Mouse (Mus musculus) CD4-positive helper T cell, adult 2 months (primary cell): ENCODE measurements around the gene Ebf4.
A peak's percentile ranks its signal among the peaks of the same experiment; 100 is the strongest.
"Not testable (repeated sequence)": the region's sequence is repeated elsewhere in the genome, so short reads cannot be mapped to it uniquely, and the experiment has no call there.

Experiments used
- DNase-seq: peaks from one replicate; pipeline ENCODE4 v3.0.0-alpha.2; 2012; ENCODE audit warnings: low read depth, missing footprints, low spot score

Ebf4 gene

GRCm38 (mm10) chr2:130295331-130296133 is 563 bp downstream of the Ebf4 start:
- peak; percentile 46 for DNase-seq

- no peak for DNase-seq
Observed at GRCm38 (mm10) chr2:130296134-130296745, 1.3 kb downstream of the Ebf4 start.

GRCm38 (mm10) chr2:130297580-130297979 is 2.6 kb downstream of the Ebf4 start:
- DNase-seq = no peak

GRCm38 (mm10) chr2:130303014-130303413 is 8.0 kb downstream of the Ebf4 start:
- no peak for DNase-seq

GRCm38 (mm10) chr2:130327057-130327456 is 32.1 kb downstream of the Ebf4 start:
- DNase-seq = no peak

- DNase-seq = no peak
Observed at GRCm38 (mm10) chr2:130329502-130329901, 34.5 kb downstream of the Ebf4 start.

- no peak for DNase-seq
Observed at GRCm38 (mm10) chr2:130335112-130335511, 40.1 kb downstream of the Ebf4 start.

- DNase-seq = no peak
Observed at GRCm38 (mm10) chr2:130340464-130341219, 45.7 kb downstream of the Ebf4 start.

- DNase-seq = no peak
Observed at GRCm38 (mm10) chr2:130341220-130341580, 46.2 kb downstream of the Ebf4 start.

- no peak for DNase-seq
Observed at GRCm38 (mm10) chr2:130350376-130350775, 55.4 kb downstream of the Ebf4 start.

- DNase-seq = no peak
Observed at GRCm38 (mm10) chr2:130351758-130352339, 56.9 kb downstream of the Ebf4 start.

GRCm38 (mm10) chr2:130353411-130353810 is 58.4 kb downstream of the Ebf4 start:
- DNase-seq = no peak

GRCm38 (mm10) chr2:130353889-130354288 is 58.9 kb downstream of the Ebf4 start:
- no peak for DNase-seq

GRCm38 (mm10) chr2:130357551-130357950 is 62.6 kb downstream of the Ebf4 start:
- DNase-seq = no peak

- no peak for DNase-seq
Observed at GRCm38 (mm10) chr2:130358852-130359251, 63.9 kb downstream of the Ebf4 start.

GRCm38 (mm10) chr2:130362511-130363026 is 67.6 kb downstream of the Ebf4 start:
- DNase-seq = no peak

- no peak for DNase-seq
Observed at GRCm38 (mm10) chr2:130365211-130366094, 70.5 kb downstream of the Ebf4 start.

GRCm38 (mm10) chr2:130367386-130367785 is 72.4 kb downstream of the Ebf4 start:
- DNase-seq = no peak

GRCm38 (mm10) chr2:130373026-130373425 is 78.1 kb downstream of the Ebf4 start:
- not testable (repeated sequence) for DNase-seq

GRCm38 (mm10) chr2:130374951-130375350 is 80.0 kb downstream of the Ebf4 start:
- DNase-seq = no peak

- DNase-seq = no peak
Observed at GRCm38 (mm10) chr2:130383205-130383604, 88.2 kb downstream of the Ebf4 start.
